Mouse (Mus musculus): ENCODE results near the gene Pla1a. TPM values are rescaled to one million over a fixed set of nuclear protein-coding genes. Genes with fewer than 3 reads are reported as not detected.
"Not testable (repeated sequence)": the region's sequence is repeated elsewhere in the genome, so short reads cannot be mapped to it uniquely, and the experiment has no call there.

The Pla1a gene
- total RNA-seq (2021) = 10 to 100 TPM; 13.9 to 51.8 TPM
- long read RNA-seq, experiment 1, partial matches to known transcripts = 0 of 4 reads
- long read RNA-seq, experiment 1, other reads (novel, unspliced or antisense) = 2 of 4 reads
- long read RNA-seq, experiment 2, transcript Pla1a-201 (11 exons, 1,974 nt) = major isoform, 25 of 46 reads
- long read RNA-seq, experiment 2, partial matches to known transcripts = 9 of 46 reads
- long read RNA-seq, experiment 2, other reads (novel, unspliced or antisense) = 12 of 46 reads

DNA sequence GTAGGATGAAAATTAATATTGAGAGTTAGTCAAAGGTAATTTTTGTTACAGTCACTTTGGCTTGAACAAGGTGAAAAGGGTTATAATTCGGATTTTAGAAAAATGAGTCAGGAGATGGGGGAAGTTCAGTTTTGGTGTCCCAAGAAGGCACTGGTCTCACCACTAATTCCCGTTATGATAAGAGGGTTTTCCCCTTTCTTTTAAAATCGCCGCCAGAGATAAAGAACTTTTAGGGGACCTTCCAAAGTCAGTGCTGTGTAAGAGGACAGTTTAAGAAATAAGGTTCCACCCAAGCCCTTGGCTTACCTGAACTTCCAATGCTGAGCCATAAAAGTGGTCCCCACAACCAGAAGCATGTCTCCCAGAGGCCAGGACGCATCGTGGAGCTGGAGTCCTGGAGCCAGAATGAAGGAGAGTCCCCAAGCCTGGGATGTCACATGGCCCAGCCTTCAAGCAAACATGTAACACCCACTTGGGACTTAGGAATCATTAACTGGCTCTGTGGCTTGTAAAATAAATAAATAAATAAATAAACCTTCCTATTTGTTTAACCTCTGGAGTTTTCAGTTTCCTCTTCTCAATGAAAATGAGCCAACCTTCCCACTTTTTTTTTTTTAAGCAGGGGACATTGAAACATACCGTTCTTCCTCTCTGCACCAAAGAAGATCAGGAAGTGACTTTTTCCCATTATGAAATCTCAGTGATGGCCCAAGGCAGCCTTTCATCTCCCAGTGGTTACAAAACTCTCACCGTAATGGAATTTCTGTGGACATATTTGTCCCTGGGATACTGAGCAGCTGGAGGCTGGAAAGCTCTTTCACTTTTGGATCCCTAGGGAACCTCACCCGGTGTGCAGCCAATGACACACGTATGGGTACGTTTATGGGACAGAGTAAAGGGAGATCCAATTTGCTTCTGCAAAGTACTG, at the start of gene Pla1a:
TSS of gene Pla1a (minus strand) at position 648 of the 928 bp plus-strand sequence.
- peak in 1 of 2 experiments; percentile 23 for DNase-seq (ENCODE audit: low spot score in 2 of 2)

DNA sequence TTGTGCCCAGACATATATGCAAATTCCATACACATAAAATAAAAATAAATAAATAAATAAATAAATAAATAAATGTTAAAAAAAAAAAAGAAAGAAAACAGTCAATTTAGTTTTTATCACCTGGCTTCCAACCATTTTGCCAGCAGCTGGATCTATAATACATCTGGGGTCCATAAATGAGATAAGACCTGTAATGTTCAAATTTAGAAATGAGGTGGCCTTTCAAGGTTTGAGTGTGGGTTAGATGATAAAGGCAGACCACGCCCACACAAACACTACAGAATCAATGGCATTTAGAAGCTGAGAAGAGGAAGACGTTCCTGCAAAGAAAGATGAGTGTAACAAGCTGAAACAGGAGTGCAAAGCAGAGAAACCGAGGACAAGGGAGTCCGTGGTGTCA, 48.4 kb upstream of the Pla1a start:
- DNase-seq (ENCODE audit: low spot score in 2 of 2) = no peak

DNA sequence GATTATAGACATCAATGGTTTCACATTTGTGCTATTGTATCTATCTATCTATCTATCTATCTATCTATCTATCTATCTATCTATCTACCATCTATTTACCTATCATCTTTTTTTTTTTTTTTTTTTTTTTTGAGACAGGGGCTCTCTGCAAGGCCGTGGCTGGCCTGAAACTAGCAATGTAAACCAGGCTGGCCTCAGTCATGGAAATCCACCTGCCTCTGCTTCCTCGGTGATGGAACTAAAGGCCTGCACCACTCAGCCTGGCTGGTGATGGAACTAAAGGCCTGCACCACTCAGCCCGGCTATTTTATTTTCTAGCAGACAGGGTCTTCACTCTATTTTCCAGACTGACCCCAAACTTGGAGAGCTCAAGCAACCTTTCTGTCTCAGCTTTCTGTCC, 45.4 kb upstream of the Pla1a start:
- DNase-seq (ENCODE audit: low spot score in 2 of 2) = no peak

DNA sequence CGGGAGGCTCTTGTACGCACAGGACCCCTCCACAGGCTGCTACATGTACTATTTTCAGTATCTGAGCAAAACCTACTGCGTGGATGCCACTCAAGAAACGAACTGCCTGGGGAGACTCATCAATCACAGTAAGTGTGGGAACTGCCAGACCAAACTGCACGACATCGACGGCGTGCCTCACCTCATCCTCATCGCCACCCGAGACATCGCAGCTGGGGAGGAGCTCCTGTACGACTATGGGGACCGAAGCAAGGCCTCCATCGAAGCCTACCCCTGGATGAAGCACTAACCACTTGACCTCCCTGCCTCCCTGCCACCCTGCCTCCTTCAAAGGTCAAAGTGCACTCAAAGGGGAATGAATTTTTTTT, 44.3 kb upstream of the Pla1a start:
- DNase-seq (ENCODE audit: low spot score in 2 of 2) = not testable (repeated sequence)

DNA sequence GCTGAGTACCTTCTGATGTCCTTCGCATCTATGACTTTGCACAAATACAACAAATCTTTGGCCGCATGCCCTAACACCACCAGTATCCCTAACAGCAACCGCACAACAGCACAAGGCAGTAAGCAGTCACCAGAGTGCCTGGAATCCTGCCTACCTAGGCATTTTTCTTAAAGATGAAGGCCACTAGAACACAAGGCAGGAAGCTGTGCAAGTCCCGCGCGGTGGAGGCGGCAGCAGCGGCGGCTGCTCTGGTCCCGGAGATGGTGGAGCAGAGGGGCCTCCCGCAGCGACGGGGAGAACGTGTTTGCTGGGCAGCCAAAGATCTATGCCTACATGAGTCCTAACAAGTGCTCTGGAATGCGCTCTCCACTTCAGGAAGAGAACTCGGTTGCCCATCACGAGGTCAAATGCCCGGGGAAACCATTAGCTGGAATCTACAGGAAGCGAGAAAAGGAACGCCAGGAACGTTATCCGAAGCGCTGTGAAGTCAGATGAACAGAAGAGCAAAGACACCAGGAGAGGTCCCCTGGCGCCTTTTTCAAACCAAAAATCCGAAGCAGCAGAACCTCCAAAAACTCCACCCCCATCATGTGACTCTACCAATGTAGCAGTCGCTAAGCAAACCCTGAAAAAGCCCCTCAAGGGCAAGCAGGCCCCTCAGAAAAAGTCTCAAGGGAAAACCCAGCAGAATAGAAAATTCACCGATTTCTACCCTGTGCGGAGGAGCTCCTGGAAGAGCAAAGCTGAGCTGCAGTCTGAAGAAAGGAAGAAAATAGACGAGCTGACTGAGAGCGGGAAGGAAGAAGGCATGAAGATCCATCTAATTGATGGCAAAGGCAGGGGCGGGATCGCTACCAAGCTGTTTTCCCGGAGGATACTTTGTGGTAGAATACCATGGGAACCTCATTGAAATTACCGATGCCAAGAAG, 43.6 kb upstream of the Pla1a start:
- peak; percentile 51 to 54 for DNase-seq (ENCODE audit: low spot score in 2 of 2)

DNA sequence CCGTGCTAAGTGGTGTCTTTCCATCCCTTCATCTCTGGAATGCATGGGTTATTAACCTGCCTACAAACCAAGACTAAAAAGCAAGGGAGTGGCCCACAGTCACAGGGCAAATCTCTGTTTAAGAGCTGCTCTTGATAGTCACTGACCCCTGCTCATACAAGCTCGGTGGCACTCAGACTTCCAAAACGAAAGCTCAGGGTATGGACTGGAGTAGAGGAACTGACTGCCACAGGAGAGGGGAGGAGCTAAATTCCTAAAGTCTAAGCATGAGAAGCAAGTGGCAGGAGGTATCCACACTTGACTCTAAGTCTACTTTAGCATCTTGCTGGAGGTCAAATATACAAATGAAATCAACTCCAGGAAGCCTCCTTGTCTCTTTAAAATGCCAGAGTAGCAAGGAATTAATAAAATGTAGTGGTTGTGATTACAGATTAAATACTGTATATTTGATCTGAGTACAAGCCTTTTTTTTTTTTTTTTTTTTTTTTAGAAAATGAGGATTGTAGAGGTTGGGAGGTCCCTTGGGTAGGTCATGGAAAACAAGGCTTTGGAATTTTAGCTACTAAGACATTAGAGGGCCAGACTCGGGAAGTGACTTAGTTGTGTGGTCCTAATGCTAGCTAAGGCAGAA, 42.9 kb upstream of the Pla1a start:
- no peak for DNase-seq (ENCODE audit: low spot score in 2 of 2)

DNA sequence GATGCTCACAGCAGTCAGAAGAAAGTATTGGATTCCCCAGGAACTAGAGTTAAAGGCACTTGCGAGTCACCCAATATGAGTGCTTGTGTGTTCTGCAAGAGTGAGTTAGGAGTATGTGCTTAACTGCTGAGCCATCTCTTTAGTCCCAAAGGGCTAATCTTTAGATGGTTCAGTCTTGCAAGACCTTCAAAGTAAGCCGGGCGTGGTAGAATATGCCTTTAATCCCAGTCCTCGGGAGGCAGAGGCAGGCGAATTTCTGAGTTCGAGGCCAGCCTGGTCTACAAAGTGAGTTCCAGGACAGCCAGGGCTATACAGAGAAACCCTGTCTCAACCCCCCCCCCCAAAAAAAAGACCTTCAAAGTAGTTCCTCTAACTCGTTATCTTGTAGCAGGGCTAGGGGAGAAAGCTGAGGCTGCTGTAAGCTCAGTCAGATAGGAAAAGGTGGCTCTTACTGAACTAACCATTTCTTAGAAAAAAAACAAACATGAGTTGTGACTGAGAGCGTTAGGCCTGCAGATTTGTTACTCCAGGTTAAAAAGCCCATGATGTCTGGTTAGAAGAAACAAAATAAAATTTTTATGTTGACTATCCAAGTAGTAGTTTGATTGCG, 41.8 kb upstream of the Pla1a start:
- no peak for DNase-seq (ENCODE audit: low spot score in 2 of 2)

DNA sequence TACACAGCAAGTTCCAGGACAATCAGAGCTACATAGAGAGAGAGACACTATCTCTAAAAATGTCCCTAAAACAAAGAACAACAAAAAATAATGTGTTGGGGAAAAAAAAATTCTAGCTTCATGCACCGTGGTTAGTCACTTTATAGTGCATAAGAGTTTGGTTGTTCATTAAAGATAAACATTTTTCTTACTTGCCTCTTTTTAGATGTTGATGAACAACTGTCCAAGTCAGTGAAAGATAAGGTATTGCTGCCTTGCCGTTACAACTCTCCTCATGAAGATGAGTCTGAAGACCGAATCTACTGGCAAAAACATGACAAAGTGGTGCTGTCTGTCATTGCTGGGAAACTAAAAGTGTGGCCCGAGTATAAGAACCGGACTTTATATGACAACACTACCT, 40.7 kb upstream of the Pla1a start:
- DNase-seq (ENCODE audit: low spot score in 2 of 2) = no peak

DNA sequence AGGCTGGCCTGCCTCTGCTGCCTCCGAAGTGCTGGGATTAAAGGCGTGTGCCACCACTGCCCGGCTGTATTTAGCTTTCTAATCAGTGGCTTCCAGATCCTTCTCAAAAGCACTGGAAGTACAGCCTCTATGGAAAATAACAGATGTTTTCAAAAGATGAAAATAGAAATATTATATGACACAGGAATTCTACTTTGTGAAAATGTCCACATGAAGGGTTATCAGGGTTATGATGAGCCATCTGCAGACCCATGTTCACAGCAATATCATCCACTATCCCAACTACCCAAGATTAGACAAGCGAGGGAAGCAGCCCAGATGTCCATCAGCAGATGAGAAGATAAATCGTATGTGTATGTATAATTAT, 39.5 kb upstream of the Pla1a start:
- DNase-seq (ENCODE audit: low spot score in 2 of 2) = no peak

DNA sequence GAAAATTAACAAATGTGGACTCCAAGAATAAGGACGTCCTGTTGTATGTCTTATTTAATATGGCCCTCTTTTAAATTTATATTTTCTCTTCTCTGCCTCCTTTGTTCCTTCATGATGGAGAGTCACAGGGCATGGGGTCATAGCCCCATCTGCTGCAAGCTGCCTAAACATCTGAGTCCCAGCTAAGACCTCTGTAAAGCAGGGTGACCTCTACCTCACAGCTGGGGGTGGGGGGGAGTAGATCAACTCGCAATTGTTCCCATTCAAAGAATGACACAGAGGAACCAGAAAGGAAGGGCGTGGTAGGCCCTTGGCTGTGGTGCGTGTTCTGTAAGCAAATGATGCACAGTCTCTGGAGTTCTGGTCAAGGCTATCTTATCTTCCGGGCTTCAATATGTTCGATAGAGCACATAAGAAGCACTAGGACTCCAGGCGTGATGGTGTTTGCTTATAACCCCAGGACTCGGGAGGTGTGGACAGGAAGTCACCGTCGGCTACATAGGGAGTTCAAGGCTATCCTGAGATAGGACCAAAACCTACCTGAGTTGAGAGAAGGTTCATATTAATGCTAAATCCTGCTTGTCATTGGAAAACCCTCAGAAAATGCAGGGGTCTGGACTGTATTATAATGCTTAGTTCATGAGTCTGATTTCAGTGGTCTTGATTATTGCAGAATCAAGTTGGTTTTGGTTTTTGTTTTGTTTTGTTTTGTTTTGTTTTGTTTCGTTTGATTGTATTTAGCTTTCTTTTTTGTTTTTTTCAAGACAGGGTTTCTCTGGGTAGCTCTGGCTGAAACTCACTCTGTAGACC, 39.0 kb upstream of the Pla1a start:
- DNase-seq (ENCODE audit: low spot score in 2 of 2) = no peak

DNA sequence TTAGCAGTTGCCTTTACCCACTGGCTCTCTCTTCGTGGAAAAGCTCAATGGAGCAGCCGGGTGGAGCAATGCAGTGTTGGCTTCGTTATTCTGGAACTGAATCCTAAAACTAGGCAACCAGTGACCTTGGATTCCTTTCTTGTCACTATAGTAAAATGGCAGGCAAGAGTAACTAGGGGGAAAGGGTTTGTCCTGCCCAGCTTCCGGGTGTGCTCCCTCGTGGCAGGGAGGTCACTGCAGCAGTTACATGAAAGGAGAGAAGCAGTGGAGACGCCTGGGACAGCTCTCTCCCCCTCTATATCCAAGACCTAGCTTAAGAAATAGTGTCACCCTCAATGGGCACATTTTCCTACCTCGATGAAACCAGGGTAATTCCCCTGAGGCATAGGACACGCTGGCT, 36.5 kb upstream of the Pla1a start:
- DNase-seq (ENCODE audit: low spot score in 2 of 2) = no peak

DNA sequence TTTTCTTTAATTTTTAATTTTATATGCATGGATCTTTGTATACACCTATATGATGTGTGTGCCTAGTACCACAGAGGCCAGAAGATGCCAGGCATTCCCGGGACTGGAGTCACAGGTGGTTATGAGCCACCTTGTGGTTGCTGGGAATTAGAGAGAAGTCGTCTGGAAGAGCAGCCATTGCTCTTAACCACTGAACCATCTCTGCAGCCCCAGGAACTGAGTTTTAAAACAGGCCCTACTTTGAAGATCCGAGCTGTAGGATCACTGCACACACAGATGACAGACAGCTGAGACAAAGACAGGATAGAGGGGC, 35.7 kb upstream of the Pla1a start:
- no peak for DNase-seq (ENCODE audit: low spot score in 2 of 2)

DNA sequence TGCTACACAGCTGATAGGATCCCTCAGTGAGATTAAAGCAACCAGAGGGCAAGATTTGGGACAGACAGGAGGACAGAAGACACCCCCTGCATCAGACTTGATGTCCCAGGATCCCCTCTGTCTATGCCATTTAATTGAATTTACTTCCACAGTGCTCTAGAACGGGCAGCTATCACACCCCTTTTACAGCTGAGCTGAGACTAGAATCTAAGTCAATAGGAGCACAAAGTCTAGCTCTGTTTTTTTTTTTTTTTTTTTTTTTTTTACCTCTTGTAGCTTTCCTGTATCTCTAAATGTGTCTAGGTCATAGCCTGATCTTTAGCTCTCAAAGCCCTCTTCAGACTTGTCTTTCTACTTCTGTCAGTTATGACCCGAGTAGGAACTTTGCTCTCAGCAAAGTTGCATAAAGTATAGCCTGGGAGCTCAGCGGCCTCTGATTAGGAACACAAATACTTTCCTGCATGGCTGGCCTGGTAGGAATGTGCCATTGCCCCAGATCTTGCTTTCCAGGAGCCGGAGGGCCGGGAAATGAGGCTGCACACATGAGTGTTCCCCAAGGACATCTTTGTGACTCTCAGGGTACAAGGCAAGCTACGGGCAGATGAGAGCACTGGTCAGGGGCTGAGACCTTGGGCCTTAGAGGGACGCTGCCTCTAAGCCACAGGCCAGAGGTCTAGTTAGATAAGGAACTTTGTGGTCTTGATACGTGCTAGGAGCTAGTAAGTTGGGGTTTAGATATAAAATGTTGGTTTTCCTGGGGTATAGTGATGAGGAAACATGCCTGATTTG, 35.2 kb upstream of the Pla1a start:
- peak in 1 of 2 experiments; percentile 40 for DNase-seq (ENCODE audit: low spot score in 2 of 2)

DNA sequence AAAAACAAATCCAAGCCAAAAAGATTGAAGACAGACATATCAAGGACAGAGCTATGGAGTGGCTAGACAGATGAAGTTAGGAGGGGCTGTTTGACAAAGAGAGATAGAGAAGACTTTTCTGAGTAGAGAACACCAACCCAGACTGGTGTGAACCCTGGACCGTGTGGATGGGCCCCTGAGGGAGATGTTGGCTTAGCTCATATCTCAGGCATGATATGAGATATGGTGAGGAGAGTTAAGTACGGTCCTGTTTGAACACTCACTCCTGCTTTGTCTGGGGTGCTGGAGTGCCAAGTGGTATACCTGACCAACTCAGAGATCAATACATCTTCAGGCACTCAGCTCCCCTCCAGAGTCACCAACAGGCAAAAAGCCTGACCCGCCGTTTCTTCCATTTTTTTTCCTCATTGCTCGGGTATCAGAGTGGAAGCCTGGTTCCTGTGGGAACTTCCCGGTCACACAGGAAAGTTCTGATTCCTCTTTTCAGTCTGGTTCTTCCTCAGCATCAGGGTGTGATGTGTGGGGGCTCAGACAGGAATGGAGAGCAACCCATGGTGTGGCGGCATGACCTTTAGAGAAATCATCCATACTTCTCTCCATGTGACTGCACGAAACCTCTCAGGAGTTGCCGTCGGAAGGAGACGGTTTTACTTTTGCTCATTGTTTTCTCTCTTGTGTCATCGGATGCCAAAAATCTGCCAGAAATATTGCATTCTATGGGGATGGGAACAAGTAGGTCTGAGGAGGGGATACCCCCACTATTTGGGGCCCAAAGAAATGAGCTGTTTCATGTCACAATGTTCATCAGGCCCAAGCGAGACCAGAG, 34.4 kb upstream of the Pla1a start:
- DNase-seq (ENCODE audit: low spot score in 2 of 2) = no peak

DNA sequence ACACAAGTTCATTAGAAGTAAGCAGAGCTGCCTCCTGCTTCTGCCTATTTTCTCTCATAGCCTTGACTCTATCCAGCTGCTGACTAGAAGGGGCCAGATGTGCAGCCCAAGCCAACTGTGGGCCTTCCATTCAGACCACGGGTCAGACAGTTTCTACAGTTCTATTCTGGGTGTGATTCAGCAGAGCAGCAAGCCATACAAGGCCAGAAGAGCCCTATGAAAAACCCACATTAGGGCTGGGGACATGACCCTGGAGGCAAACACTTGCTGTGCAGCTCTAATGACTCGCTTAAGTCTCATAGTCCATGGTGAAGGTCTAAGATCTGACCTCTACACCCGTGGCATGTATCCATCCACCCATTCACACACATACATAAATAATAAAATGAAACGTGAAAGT, 33.1 kb upstream of the Pla1a start:
- DNase-seq (ENCODE audit: low spot score in 2 of 2) = peak in 1 of 2 experiments; percentile 19

DNA sequence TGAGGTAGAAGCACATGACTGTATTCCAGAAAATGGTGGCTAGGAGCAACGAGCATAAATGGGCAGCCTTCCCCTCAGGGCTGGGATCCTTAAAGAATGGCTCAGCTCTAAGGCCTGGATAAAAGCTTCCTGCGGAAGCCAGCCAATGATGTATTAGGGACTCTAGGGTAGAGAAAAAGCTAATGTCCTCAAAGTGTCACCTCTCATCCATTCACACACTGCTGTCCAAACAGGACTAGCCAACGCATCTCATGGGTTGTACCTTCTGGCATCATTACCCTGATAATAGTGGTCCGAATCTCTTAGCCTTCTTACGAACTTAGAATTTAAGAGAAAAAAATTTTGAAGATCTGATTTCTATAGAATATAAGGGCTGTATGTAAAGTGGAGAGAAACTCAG, 30.4 kb upstream of the Pla1a start:
- no peak for DNase-seq (ENCODE audit: low spot score in 2 of 2)

DNA sequence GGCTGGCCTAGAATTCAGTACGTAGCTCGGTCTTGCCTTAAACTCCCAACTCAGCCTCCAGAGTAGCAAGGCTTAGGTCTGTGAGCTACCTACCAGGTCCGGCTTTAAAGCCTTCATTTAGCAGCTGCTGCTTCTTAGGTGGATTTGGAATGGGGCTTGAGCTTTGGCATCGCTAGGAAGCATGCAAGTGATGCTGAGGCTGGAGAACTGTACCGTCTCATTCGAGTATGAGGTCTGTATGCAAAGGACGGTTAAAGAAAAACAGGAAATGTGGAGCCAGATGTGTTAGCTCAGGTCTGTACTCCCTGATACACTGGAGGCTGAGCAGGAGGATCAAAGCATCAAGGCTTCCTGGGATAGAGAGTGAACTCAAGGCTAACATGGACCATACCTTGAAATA, 29.2 kb upstream of the Pla1a start:
- no peak for DNase-seq (ENCODE audit: low spot score in 2 of 2)

DNA sequence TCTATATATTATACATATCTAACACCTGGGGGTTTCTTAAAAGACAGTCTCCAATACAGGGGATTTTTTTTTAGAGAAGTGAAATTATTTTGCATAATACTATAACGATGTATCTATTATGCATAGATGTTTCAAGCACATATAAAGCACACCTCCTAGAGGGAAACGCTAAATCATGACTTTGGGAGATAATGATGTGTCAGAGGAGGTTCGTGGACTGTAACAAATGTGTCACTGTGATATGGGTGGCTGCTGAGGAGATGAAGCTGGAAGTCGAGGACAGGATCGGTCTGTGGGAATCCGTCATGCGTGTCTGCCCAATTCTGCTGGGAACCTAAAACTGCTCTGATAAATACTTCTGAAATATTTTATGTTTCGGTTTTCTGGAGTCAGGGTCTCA, 28.8 kb upstream of the Pla1a start:
- no peak for DNase-seq (ENCODE audit: low spot score in 2 of 2)

Data from adrenal gland, adult 18-20 months (tissue).